Mouse (Mus musculus): ENCODE measurements around the gene Vgll4.

Vgll4 gene

GRCm38 (mm10) chr6:114974331-114974730, 4.5 kb upstream of the Vgll4 start:
- no peak for DNase-seq (ENCODE audit: low read depth, low spot score)

DNA sequence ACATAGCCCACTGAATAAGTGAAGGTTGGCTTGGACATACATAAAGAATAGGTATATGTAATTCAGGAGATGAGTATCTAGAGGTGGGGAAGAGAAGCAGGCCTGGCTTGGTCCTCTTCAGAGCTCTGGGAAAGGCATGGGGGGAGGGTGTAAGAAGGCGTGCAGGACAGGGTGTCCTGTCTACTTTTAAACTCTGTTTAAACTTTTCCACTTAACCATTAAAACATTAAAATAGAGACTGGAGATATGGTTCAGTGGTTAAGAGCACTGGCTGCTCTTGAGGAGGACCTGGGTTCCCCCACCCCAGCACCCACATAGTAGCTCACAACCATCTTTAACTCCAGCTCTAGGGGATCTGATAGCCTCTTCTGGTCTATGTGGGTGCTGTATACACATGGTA, 3.2 kb upstream of the Vgll4 start:
- no peak for DNase-seq (ENCODE audit: low read depth, low spot score)

- peak; percentile 38 for DNase-seq (ENCODE audit: low read depth, low spot score)
These were observed 1.1 kb upstream of the Vgll4 start for GRCm38 (mm10) chr6:114970895-114971294.

GRCm38 (mm10) chr6:114970386-114970785, 592 bp upstream of the Vgll4 start:
- DNase-seq (ENCODE audit: low read depth, low spot score): peak; percentile 22

DNA sequence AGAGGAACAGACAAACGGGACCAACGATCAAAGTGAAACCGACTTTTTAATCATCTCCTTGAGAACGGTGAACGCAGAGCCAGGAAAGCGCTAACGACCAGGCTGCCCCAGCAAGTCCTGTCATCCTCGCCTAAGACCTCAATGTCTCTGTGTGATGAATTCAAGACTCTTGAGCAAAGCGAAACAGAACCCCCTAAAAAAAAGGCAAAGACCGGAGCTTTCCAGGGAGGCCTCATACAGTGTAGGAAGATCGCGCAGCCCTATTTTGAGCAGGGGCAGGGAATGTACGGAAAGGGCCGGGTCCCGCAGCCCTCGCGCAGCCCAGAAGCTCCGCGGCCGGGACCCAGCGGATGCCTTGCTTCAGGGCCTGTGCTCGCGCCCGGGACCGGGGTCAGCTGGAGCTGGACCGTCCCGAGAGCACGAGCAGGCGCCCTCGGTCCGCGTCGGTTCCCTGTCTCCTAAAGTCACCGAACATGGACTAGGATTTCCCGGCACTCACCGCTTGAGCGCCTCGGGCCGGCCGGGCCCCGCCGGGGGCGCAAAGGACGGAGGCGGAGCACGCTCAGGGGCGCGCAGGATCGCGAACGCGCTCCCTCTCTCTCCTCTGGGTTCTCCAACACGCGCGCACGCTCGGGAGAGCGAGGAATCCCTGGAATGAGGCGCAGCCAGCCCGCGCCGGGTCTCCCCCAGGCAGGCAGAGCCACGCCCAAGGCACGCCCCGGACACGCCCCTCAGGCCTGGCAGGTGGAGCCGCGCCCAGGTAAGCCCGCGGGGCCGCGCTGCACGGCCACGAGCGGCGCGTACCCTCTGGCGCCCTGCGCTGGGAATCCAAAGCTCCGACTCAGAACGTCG, 1.2 kb downstream of the Vgll4 start:
- peak; percentile 65 for DNase-seq (ENCODE audit: low read depth, low spot score)

DNA sequence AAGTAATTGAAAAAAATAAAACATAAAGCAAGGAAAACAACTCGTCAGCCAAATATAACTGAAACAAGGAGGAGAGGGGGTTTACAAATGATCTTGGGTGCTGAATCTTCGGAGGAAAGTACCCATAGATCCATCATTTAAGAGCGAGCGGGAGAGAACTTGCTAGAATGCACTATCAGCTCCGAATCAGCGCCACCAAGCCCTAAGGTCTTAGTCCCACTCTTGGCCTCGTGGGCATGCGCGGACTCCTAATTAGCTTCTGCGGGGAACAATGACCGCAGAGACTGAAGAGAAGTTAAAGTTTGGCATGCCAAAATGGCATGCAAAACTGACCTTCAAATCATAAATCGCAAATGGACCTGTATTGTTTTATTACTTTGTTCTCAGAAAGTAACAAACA, 2.2 kb downstream of the Vgll4 start:
- no peak for DNase-seq (ENCODE audit: low read depth, low spot score)

- DNase-seq (ENCODE audit: low read depth, low spot score): no peak
These were observed 3.2 kb downstream of the Vgll4 start for GRCm38 (mm10) chr6:114966396-114967154.

- DNase-seq (ENCODE audit: low read depth, low spot score): no peak
These were observed 4.0 kb downstream of the Vgll4 start for GRCm38 (mm10) chr6:114965802-114966201.

DNA sequence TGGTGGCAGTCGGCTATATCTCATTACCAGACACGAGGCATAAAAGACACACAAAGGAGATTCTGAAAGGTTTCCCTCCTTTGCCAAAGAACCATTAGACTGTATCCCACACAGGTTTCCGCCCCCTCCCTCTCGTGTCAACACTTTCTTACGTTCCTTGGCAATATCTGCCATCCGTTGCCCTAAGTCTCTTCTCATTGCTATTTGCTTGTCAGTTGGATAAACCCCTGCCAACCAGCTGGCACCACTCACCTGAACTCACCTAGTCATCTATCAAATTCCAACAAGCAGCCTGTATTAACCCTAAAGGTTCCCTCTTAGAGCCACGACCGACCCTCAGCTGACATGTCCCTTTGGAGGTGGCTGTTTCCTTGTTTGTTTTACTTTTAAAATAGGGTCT, 4.4 kb downstream of the Vgll4 start:
- no peak for DNase-seq (ENCODE audit: low read depth, low spot score)

DNA sequence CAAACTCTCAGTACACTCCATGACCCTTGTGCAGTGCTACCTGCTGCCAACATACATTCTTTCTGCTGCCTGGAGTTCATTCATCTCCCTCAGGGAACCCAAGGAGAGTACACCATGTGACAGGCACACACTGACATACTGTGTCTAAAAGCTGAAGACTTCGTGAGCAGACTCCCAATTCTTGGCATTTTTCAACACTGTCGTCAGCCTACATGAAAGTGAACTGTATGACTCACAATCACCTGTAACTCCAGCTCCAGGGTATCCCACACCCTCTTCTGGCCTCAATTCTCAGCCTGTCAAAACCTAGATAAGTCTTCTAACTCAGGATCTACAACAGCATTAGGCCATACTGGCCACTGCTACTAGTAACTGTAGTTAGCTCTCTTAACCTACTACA, 5.6 kb downstream of the Vgll4 start:
- no peak for DNase-seq (ENCODE audit: low read depth, low spot score)

DNA sequence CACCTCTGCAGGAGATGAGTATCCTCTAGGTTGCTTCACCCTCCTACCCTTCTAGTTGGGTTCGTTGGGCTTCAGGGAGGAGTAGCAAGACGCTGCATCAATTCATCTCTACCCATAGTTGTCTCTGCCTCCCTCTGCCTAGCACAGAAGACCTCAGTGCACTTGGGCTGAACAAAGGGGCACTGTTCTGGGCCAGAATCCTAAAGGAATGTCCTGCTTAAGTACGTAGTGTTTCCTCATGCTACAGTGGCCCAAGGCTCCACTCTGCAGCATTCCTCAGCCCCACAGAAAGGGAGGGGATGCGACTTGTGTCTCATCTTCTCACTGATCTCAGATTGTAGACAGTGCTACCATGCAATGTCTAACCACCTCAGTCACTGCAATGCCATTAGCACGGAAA, 6.2 kb downstream of the Vgll4 start:
- no peak for DNase-seq (ENCODE audit: low read depth, low spot score)

GRCm38 (mm10) chr6:114961276-114962068, 8.3 kb downstream of the Vgll4 start:
- no peak for DNase-seq (ENCODE audit: low read depth, low spot score)

DNA sequence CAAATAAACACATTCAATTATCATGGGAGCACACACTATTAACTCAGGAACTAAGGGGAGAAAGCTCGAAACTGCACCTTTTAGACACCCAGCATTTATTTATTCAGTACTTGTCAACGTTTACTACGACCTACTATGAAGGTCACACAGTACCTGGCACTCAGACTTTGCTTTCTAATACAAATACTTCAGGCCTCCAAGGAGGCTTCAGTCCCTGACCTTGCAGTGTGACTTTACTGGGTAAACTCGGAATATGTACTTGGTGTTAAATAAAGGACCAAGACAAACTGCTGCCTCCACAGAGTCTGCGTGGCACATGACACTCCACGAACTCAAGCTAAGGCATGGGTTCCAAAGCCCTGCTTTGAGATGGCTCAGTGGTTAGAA, 10.8 kb downstream of the Vgll4 start:
- DNase-seq (ENCODE audit: low read depth, low spot score): no peak

DNA sequence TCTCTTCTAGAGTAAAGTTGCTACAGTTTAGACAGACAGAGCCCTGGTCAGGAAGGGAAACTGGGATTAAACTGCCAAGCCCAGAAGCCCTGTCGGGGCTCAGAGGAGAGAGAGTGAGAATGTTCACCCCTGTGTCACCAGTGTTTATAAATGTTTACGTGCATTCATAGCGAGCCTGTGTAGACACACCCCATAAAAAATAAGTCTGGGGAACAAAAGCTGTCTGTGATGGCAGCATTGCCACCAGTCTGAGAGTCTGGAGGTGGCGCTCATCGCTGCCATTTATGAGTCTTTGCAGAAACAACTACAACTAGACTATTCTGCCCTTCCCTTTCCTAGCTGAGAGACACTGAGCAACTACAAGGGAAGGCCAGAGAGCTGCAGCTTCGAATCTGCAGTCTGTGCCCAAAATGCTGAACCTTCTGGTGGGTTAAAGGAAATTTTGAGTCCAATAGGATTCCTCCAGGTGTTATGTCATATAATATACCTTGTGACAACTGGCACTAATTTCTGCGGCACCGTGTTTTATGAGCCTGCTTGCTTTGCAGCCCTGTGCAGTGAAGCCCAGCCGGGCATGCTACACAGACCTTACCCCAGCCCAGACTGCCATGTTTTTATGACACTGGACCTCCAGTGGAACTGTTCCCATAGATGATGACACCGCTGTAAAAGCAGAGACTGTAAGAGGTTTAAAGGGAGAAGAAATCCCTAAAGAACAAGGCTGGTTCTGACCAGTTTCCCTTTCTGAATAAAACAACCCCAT, 11.4 kb downstream of the Vgll4 start:
- DNase-seq (ENCODE audit: low read depth, low spot score): no peak

- no peak for DNase-seq (ENCODE audit: low read depth, low spot score)
These were observed 12.0 kb downstream of the Vgll4 start for GRCm38 (mm10) chr6:114957756-114958155.

- no peak for DNase-seq (ENCODE audit: low read depth, low spot score)
These were observed 15.3 kb downstream of the Vgll4 start for GRCm38 (mm10) chr6:114954496-114954895.

DNA sequence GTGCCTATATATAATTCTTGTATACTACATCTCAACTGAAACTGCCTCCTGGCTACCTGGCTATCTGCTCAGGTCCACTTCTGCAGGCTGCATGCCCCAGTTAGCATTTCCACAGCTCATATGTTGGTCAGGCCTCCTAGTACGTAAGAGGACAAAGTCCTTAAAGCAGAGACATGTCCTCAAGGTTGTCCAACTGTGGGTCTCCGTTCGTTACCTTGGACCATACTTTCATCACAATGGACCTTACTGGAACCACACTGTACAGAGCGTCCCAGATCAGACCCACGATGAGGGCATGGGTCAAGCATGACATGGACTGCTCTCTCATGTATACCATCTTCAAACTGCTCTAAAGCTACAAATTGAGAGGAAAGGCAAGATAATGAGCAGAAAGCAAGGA, 16.2 kb downstream of the Vgll4 start:
- DNase-seq (ENCODE audit: low read depth, low spot score): no peak

DNA sequence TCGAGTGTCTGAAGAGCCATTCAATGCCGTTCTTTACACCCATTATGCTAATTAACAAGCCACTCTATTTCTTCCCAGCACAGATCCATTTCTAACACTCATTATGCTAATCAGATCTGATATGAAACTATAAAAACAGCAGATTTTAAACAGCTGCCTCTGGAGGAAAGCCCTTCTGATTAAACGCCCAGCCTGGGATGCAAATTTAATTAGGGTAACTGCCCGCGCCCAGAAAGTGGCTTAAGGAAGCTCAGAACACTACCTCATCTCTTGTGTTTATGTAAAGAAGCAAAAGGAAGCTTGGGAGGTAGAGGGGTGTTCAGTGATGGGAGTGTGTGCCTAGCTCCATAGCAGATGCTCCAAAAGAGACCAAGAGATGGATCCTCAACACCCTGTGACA, 17.4 kb downstream of the Vgll4 start:
- no peak for DNase-seq (ENCODE audit: low read depth, low spot score)

- DNase-seq (ENCODE audit: low read depth, low spot score): no peak
These were observed 25.0 kb downstream of the Vgll4 start for GRCm38 (mm10) chr6:114944456-114945438.

DNA sequence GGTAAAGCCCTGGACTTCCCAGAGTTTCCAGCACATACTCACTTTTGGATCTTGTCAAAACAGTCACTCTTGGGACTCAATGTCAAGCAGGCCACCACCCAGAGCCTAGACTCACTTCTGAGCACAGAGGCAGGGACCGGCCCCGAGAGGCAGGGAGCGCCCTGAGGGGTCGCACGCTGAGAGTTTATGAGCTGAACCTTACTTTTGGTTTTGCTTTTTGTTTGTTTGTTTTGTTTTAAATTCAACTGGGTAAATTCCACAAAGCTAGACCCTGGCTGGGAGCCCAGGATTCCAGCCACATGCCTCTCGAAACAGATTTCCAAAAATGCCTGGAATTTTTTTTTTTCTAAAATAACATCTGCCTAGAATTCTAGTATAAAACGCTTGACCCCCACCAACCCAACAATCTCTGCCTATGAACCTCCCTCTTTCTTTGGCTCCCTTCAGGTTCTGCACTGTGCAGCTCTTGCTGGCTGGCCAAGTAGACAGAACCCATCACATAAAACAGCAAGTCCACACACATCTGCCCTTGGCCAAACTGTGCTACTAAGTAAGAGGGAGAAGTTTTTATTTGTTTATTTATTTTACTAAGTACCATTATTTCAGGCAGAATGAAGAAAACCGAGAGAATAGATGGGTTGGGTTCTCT, 28.5 kb downstream of the Vgll4 start:
- no peak for DNase-seq (ENCODE audit: low read depth, low spot score)

All from CD4-positive helper T cell, adult 2 months (primary cell).